Mouse (Mus musculus) embryonic fibroblast, embryonic 13.5 days (primary cell): ENCODE data around the gene Atp13a1.

Source experiments
- CTCF ChIP-seq: IDR thresholded peaks from 2 replicates; pipeline ENCODE4 v1.5.1; 2011; ENCODE audit warnings: mild to moderate bottlenecking, control low read depth, low read length, moderate library complexity, borderline replicate concordance; ENCODE audit not compliant: insufficient read depth
- POLR2A ChIP-seq: IDR thresholded peaks from 2 replicates; pipeline ENCODE4 v1.6.1; 2011; ENCODE audit warnings: low read depth, mild to moderate bottlenecking, control low read depth, low read length, moderate library complexity

DNA sequence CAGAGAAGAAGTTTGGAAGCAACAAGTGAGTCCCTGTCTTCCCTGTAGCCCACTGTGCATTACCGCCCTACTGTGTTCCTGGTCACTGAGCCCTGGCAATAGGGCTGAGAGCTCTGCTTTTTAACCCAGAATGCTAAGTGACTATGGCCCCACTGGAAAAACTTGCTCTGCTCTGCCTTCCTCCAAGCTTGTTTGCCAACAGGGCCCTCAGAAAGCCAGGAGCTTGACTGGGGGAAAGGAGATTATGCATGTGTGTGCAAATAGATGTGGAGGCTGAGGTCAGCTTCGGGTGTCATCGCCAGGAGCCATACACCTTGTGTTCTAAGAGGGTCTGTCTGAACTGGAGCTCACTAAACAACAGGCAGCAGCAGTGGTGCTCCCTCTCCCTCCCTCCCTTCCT lies 3.1 kb downstream of the Atp13a1 start:
- TF ChIP-seq POLR2A (no peak), CTCF (no peak)
